Mouse (Mus musculus) heart, embryonic 16.5 days (tissue): ENCODE data around the gene Cpne5. TPM values are rescaled to one million over a fixed set of nuclear protein-coding genes. Genes with fewer than 3 reads are reported as not detected.

Source experiments
- ATAC-seq: fragments of 200-750 bp; cut with Nextera tagmentation; replicated peaks from 2 replicates; pipeline ENCODE4 v1.8.0; 2017; ENCODE audit warnings: moderate number of reproducible peaks; ENCODE audit not compliant: insufficient read depth, low FRiP score; ENCODE audit errors: extremely low read depth
- H3K27ac ChIP-seq: fragments of 300-500 bp; sonication (generic); 2 replicates; pipeline ENCODE4 v1.5.1; 2014; ENCODE audit warnings: mild to moderate bottlenecking, low read length, control low read depth, moderate library complexity
- H3K27me3 ChIP-seq: fragments of 300-500 bp; sonication (generic); 2 replicates; pipeline ENCODE4 v1.6.1; 2014; ENCODE audit warnings: low read length, mixed read lengths; ENCODE audit not compliant: control insufficient read depth, insufficient read depth
- H3K36me3 ChIP-seq: fragments of 300-500 bp; sonication (generic); 2 replicates; pipeline ENCODE4 v1.6.1; 2014; ENCODE audit not compliant: control insufficient read depth, insufficient read depth
- H3K4me1 ChIP-seq: fragments of 300-500 bp; sonication (generic); 2 replicates; pipeline ENCODE4 v1.6.1; 2014; ENCODE audit warnings: low read length, mixed read lengths; ENCODE audit not compliant: control insufficient read depth, insufficient read depth
- H3K4me2 ChIP-seq: fragments of 300-500 bp; sonication (generic); 2 replicates; pipeline ENCODE4 v1.6.1; 2014; ENCODE audit warnings: low read depth, mild to moderate bottlenecking, control low read depth, low read length
- H3K4me3 ChIP-seq: fragments of 300-500 bp; sonication (generic); 2 replicates; pipeline ENCODE4 v1.5.1; 2014; ENCODE audit warnings: mild to moderate bottlenecking, control low read depth, low read length
- H3K9ac ChIP-seq: fragments of 300-500 bp; sonication (generic); 2 replicates; pipeline ENCODE4 v1.6.1; 2014; ENCODE audit warnings: low read length, control low read depth
- H3K9me3 ChIP-seq: fragments of 300-500 bp; sonication (generic); replicated peaks from 2 replicates; pipeline ENCODE4 v1.6.1; 2016; ENCODE audit warnings: low read length; ENCODE audit not compliant: control insufficient read depth
- WGBS: fragments of 180-500 bp; shearing (Covaris S2); extraction: QIAGEN DNeasy Blood & Tissue Kit; methylation state at CpG from one replicate; pipeline ENCODE4 v1.1.7; 2014; 5-methylcytosine and 5-hydroxymethylcytosine counted together
- polyA plus RNA-seq: library from polyadenylated mRNA; unstranded; fragments of >200 nt; fragmentation: Nextera tagmentation; extraction: Ambion mirVana; gene quantifications from 2 replicates; pipeline ENCODE4 v1.2.1, GENCODE M21; 2015

The Cpne5 gene
- polyA plus RNA-seq, 1 experiment from 2014 or later, result 13.3 TPM

- Histone ChIP-seq H3K9ac (no peak overlapping the region), H3K4me1 (0 out of 2 replicates have a peak, but pooled peaks cover 3% of the 10 kb centered on the region), H3K9me3 (no peaks in the 10 kb centered on the region), H3K27me3 (no peaks in the 10 kb centered on the region), H3K27ac (no peak overlapping the region), H3K4me3 (no peak overlapping the region), H3K36me3 (no peaks in the 10 kb centered on the region), H3K4me2 (no peak overlapping the region)
- 64% methylated on average over 13 of the region's 13 CpGs for WGBS
- ATAC-seq, result no peak
Observed at GRCm38 (mm10) chr17:29154247-29154646, 83.7 kb downstream of the Cpne5 start.

DNA sequence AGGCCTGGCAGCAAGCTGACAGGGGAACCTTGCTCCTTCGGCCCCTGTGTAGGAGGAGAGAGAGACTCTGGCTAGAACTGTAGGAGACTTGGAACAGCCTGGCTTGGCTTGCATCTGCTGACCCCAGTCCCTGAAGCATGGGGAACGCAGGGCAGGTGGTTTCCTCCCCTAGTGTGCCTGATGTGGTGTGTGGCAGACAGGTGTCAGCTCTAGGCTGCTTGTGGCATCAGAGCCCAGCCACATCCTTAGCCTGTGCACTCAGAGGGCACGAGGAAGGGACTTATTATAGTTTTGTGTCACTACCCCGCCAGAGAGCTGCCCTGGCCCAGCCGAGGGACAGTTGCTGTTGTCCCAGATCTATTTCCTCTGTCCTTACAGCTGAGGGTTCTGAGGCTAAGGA lies 85.4 kb downstream of the Cpne5 start:
- no peak overlapping the region for H3K4me2 ChIP-seq
- WGBS, result 48% methylated on average over 5 of the region's 5 CpGs

DNA sequence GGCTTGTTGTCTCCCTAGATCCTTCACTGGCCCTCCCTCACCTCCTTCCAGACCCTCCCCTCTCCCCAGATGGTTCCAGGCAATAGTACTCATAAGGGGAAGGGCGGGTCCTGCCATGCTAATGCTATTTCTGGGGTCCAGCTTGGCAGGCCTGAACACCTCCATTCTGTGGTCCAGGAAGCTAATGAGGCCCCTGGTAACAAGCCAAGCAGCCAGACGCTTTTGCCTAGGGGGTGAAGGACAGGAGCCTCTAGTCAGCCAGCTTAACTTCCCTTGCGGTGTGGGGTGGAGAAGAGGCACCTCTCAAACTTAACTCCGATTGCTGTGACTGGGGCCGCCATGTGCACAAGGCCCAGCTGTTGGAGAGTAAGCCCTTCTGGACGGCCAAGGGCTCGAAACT lies 88.2 kb downstream of the Cpne5 start:
- 58% methylated on average over 7 of the region's 7 CpGs for WGBS
- Histone ChIP-seq H3K9ac (no peak overlapping the region), H3K27me3 (no peaks in the 10 kb centered on the region), H3K36me3 (no peaks in the 10 kb centered on the region), H3K27ac (no peak overlapping the region), H3K9me3 (no peaks in the 10 kb centered on the region), H3K4me3 (no peak overlapping the region), H3K4me1 (peaks cover 11% of the 10 kb centered on the region), H3K4me2 (no peak overlapping the region)
- ATAC-seq, result no peak

More for the DNA sequence above, 85.4 kb downstream of the Cpne5 start:
- peaks cover 8% of the 10 kb centered on the region for H3K4me1 ChIP-seq
- no peak overlapping the region for H3K27ac ChIP-seq
- H3K9ac ChIP-seq, result no peak overlapping the region
- H3K4me3 ChIP-seq, result no peak overlapping the region
- no peaks in the 10 kb centered on the region for H3K9me3 ChIP-seq
- H3K36me3 ChIP-seq, result no peaks in the 10 kb centered on the region
- ATAC-seq, result no peak
- H3K27me3 ChIP-seq, result no peaks in the 10 kb centered on the region

DNA sequence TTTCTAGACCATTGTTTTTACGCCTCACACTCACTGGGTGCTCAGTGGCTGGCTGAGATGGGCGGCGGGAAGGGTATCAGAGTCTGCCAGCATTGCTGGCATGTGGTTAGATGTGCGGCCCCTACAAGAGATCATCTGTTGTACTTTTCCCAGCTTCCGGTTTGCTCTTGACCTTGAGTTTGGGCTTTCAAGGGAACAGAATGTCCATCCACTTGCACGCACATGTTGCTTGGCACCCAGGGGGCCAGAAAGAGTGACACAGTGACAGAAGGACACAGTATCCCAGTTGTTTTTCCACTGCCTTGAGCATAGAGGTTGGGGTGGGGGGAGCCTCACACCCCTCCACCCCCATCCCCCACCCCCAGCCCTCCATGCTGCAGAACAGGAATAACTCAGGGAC lies 90.2 kb downstream of the Cpne5 start:
- ATAC-seq, result no peak
- no peak overlapping the region for H3K27ac ChIP-seq

DNA sequence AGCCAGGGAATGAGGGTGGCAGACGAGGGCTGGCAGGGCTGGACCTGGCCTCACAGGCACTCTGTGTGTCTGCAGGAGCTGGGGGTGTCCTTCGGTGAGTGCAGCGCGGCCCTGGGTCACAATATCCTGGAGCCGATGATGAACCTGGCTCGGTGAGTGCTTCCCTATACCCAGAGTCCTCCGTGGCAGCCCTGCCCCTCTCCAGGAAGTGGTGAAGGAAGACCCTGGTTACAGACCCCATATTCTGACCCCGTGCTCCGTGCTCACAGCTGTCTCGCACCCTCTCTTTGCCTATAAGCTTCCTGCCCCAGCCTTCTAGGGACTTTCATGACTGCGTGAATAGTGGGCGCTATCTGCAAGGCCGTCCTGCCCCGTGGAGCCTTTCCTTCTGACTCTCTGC lies 90.7 kb downstream of the Cpne5 start:
- H3K4me2 ChIP-seq, result no peak overlapping the region
- no peaks in the 10 kb centered on the region for H3K36me3 ChIP-seq
- H3K4me1 ChIP-seq, result peaks cover 11% of the 10 kb centered on the region
- no peaks in the 10 kb centered on the region for H3K27me3 ChIP-seq
- no peak overlapping the region for H3K4me3 ChIP-seq
- no peaks in the 10 kb centered on the region for H3K9me3 ChIP-seq
- no peak overlapping the region for H3K9ac ChIP-seq
- peak overlapping the region; percentile 41; the same call in 1 of the 2 replicates for H3K27ac ChIP-seq
- 77% methylated on average over 14 of the region's 14 CpGs for WGBS
- no peak for ATAC-seq

More for the DNA sequence above, 90.2 kb downstream of the Cpne5 start:
- H3K9ac ChIP-seq, result no peak overlapping the region
- H3K4me1 ChIP-seq, result peaks cover 11% of the 10 kb centered on the region
- H3K4me3 ChIP-seq, result no peak overlapping the region
- no peaks in the 10 kb centered on the region for H3K27me3 ChIP-seq
- no peaks in the 10 kb centered on the region for H3K9me3 ChIP-seq
- whole genome bisulfite sequencing, result 64% methylated on average over 6 of the region's 6 CpGs
- no peak overlapping the region for H3K4me2 ChIP-seq
- H3K36me3 ChIP-seq, result no peaks in the 10 kb centered on the region

- no peak overlapping the region for H3K27ac ChIP-seq
- H3K4me3 ChIP-seq, result no peak overlapping the region
- no peak for ATAC-seq
- 88% methylated on average over 12 of the region's 12 CpGs for WGBS
- H3K4me1 ChIP-seq, result peaks cover 11% of the 10 kb centered on the region
- H3K36me3 ChIP-seq, result no peaks in the 10 kb centered on the region
- H3K9me3 ChIP-seq, result no peaks in the 10 kb centered on the region
- no peaks in the 10 kb centered on the region for H3K27me3 ChIP-seq
- H3K4me2 ChIP-seq, result no peak overlapping the region
- no peak overlapping the region for H3K9ac ChIP-seq
Observed at GRCm38 (mm10) chr17:29145101-29145500, 92.9 kb downstream of the Cpne5 start.

GRCm38 (mm10) chr17:29143266-29143665 lies 94.7 kb downstream of the Cpne5 start:
- Histone ChIP-seq H3K4me3 (no peak overlapping the region), H3K4me2 (no peak overlapping the region), H3K9ac (no peak overlapping the region), H3K9me3 (no peaks in the 10 kb centered on the region), H3K27ac (no peak overlapping the region; the same call in 1 of the 2 replicates), H3K4me1 (peaks cover 8% of the 10 kb centered on the region), H3K36me3 (no peaks in the 10 kb centered on the region), H3K27me3 (no peaks in the 10 kb centered on the region)
- WGBS, result 73% methylated on average over 8 of the region's 8 CpGs
- ATAC-seq, result no peak

DNA sequence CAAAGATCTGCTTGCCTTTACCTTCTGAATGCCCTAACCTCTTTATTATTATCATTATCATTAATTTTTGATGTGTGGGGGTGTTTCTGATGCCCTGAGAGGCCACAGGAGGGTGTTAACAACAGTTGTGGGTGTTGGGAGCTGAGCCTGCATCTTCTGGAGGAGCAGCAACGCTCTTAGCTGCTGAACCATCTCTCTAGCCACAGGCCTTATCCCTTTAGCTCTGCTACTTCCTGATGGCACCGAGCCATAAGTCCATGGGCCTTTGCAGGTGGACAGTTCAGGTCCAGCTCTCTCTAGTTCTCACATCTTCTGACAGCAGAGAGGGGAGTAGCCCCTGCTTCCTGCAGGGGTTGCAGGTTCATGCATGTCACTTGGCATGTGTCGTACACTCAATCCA lies 96.4 kb downstream of the Cpne5 start:
- H3K4me1 ChIP-seq, result no peaks in the 10 kb centered on the region; the same call in 1 of the 2 replicates
- H3K4me2 ChIP-seq, result no peak overlapping the region
- H3K27me3 ChIP-seq, result no peaks in the 10 kb centered on the region
- no peaks in the 10 kb centered on the region for H3K9me3 ChIP-seq
- H3K4me3 ChIP-seq, result no peak overlapping the region
- no peak for ATAC-seq
- 81% methylated on average over 3 of the region's 3 CpGs for WGBS
- no peaks in the 10 kb centered on the region for H3K36me3 ChIP-seq
- no peak overlapping the region for H3K27ac ChIP-seq
- no peak overlapping the region for H3K9ac ChIP-seq

GRCm38 (mm10) chr17:29137906-29138305 lies 100.1 kb downstream of the Cpne5 start:
- no peak overlapping the region for H3K4me2 ChIP-seq
- no peaks in the 10 kb centered on the region for H3K9me3 ChIP-seq
- peaks cover 7% of the 10 kb centered on the region; the same call in 1 of the 2 replicates for H3K4me1 ChIP-seq
- no peaks in the 10 kb centered on the region for H3K36me3 ChIP-seq
- H3K9ac ChIP-seq, result no peak overlapping the region
- H3K27ac ChIP-seq, result no peak overlapping the region
- no peak overlapping the region for H3K4me3 ChIP-seq
- 77% methylated on average over 7 of the region's 7 CpGs for WGBS
- no peaks in the 10 kb centered on the region for H3K27me3 ChIP-seq
- ATAC-seq, result no peak
